In the genomic region with DNA sequence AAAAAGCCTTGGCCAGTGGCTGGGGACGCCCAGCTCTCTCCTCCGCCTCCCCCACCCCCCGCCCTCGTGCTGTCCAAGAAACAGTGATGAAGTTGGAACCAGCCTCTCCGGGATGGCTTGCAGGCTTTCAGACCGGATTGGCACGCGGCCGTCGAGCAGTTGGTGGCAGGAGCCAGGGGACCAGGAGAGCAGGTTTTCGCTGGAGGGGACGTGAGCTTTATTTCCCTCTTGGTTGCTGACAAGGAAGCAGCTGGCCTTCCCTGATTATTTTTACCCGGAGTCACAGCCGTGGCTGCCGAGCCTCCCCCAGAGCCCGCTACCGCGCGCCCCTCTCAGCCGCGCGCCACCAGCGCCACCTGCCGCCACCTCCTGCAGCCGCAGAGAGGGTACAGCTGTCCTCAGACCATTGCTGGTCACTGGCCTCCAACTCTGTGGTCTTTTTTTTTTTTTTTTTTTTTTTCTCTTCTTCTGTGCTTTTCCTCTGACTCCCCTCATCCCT, we compare ENCODE assay signal across 8 mouse cellular contexts. TPM values are rescaled to one million over a fixed set of nuclear protein-coding genes. Genes with fewer than 3 reads are reported as not detected.
A peak's percentile ranks its signal among the peaks of the same experiment; 100 is the strongest.
DNase-seq lines count a peak whose midpoint lies in the region; ATAC-seq lines count a peak whose summit lies in the region.

No protein-coding gene starts in this region.

- WGBS in intestine, embryonic 16.5 days = 0% methylated on average over 25 of the region's 25 CpGs
- under 1% methylated on average over 25 of the region's 25 CpGs for WGBS in limb, embryonic 11.5 days
- WGBS in midbrain, embryonic 13.5 days = under 1% methylated on average over 25 of the region's 25 CpGs

- H3K4me1 ChIP-seq in intestine, embryonic 16.5 days (ENCODE audit: control insufficient read depth, insufficient read depth, low read length) = no peaks in the 10 kb centered on the region
- no peaks in the 10 kb centered on the region for H3K4me1 ChIP-seq in limb, embryonic 11.5 days (ENCODE audit: control insufficient read depth, insufficient read depth, low read length)
- peaks cover 5% of the 10 kb centered on the region; the same call in 1 of the 2 replicates for H3K4me1 ChIP-seq in midbrain, embryonic 13.5 days (replicated peaks)

- peak overlapping the region; percentile 45 for H3K4me3 ChIP-seq in intestine, embryonic 16.5 days (ENCODE audit: low read length)
- H3K4me3 ChIP-seq in limb, embryonic 11.5 days (ENCODE audit: low read depth, low read length) = peak overlapping the region; percentile 26; the same call in 1 of the 2 replicates
- H3K4me3 ChIP-seq in midbrain, embryonic 13.5 days (replicated peaks) = peak overlapping the region; percentile 40

- no peaks in the 10 kb centered on the region; the same call in 1 of the 2 replicates for H3K27me3 ChIP-seq in intestine, embryonic 16.5 days (replicated peaks; ENCODE audit: control insufficient read depth, insufficient read depth, low read length)
- H3K27me3 ChIP-seq in limb, embryonic 11.5 days (ENCODE audit: control insufficient read depth, insufficient read depth, low read length) = no peaks in the 10 kb centered on the region
- peaks cover 11% of the 10 kb centered on the region; the same call in 1 of the 2 replicates for H3K27me3 ChIP-seq in midbrain, embryonic 13.5 days

- H3K27ac ChIP-seq in intestine, embryonic 16.5 days (ENCODE audit: low read length) = no peak overlapping the region
- no peak overlapping the region for H3K27ac ChIP-seq in limb, embryonic 11.5 days (replicated peaks; ENCODE audit: low read depth, low read length)
- H3K27ac ChIP-seq in midbrain, embryonic 13.5 days = peak overlapping the region; percentile 69

- peak; percentile 24 to 56 for DNase-seq in spleen, adult 18-20 months
- DNase-seq in spleen, adult 12 weeks (ENCODE audit: low spot score) = no peak
- peak; percentile 86 for DNase-seq in embryo, embryonic 10.5 days (ENCODE audit: low spot score)
- peak; percentile 75 to 82 for DNase-seq in gastrocnemius, postnatal 4 days (ENCODE audit: low spot score in 2 of 2)
- peak; percentile 89 for DNase-seq in limb, embryonic 11.5 days (ENCODE audit: low spot score)
- peak; percentile 23 to 69 for DNase-seq in spleen, postnatal 10 days (ENCODE audit: low spot score in 2 of 2)

- H3K9ac ChIP-seq in intestine, embryonic 16.5 days (ENCODE audit: low read depth, low read length) = peak overlapping the region; percentile 62
- H3K9ac ChIP-seq in limb, embryonic 11.5 days (ENCODE audit: low read length) = peak overlapping the region; percentile 50; the same call in 1 of the 2 replicates
- H3K9ac ChIP-seq in midbrain, embryonic 13.5 days (replicated peaks) = peak overlapping the region; percentile 63

- H3K4me2 ChIP-seq in intestine, embryonic 16.5 days (ENCODE audit: low read depth, low read length) = peak overlapping the region; percentile 73
- peak overlapping the region; percentile 67 for H3K4me2 ChIP-seq in limb, embryonic 11.5 days (ENCODE audit: low read depth, severe bottlenecking)
- peak overlapping the region; percentile 56 for H3K4me2 ChIP-seq in midbrain, embryonic 13.5 days (replicated peaks)

- no peaks in the 10 kb centered on the region for H3K9me3 ChIP-seq in intestine, embryonic 16.5 days (ENCODE audit: control insufficient read depth, low read length)
- no peaks in the 10 kb centered on the region for H3K9me3 ChIP-seq in limb, embryonic 11.5 days (ENCODE audit: control insufficient read depth, low read length)
- no peaks in the 10 kb centered on the region for H3K9me3 ChIP-seq in midbrain, embryonic 13.5 days

- H3K36me3 ChIP-seq in intestine, embryonic 16.5 days (ENCODE audit: control insufficient read depth, insufficient read depth, low read length) = no peaks in the 10 kb centered on the region
- H3K36me3 ChIP-seq in limb, embryonic 11.5 days (ENCODE audit: control insufficient read depth, insufficient read depth, low read length) = no peaks in the 10 kb centered on the region
- no peaks in the 10 kb centered on the region for H3K36me3 ChIP-seq in midbrain, embryonic 13.5 days

- peak; percentile 95 for ATAC-seq in intestine, embryonic 16.5 days
- peak; percentile 87; the same call in 1 of the 2 replicates for ATAC-seq in limb, embryonic 11.5 days (ENCODE audit: insufficient number of reproducible peaks, low FRiP score, low TSS enrichment, low read depth)
- peak; percentile 98 for ATAC-seq in midbrain, embryonic 13.5 days

RNA-seq across cellular contexts. Expression of a gene that starts 14.5 kb away (rescaled TPM):
- 100 to 1,000 TPM; 277 to 291 TPM for total RNA-seq in gastrocnemius, postnatal 4 days (2021)
- 214 and 234 TPM in 2 replicates for polyA plus RNA-seq in intestine, embryonic 16.5 days (2015; fragmentation: Nextera tagmentation; extraction: Ambion mirVana)
- polyA plus RNA-seq in limb, embryonic 11.5 days (2014; fragmentation: Nextera tagmentation; extraction: Ambion mirVana) = 352 and 366 TPM in 2 replicates
- polyA plus RNA-seq in midbrain, embryonic 13.5 days (2015; fragmentation: Nextera tagmentation; extraction: Ambion mirVana) = 310 and 330 TPM in 2 replicates

RNA-seq across cellular contexts. Expression of a gene that starts 56.0 kb away (rescaled TPM):
- under 1 TPM in 1 of 2 experiments, not detected in 1; 0.08 TPM for total RNA-seq in gastrocnemius, postnatal 4 days (2021)
- 0.11 and 1.3 TPM in 2 replicates for polyA plus RNA-seq in intestine, embryonic 16.5 days (2015; fragmentation: Nextera tagmentation; extraction: Ambion mirVana)
- 0.16 TPM in 1 of 2 replicates, not detected in the other for polyA plus RNA-seq in limb, embryonic 11.5 days (2014; fragmentation: Nextera tagmentation; extraction: Ambion mirVana)
- 0.77 and 1.3 TPM in 2 replicates for polyA plus RNA-seq in midbrain, embryonic 13.5 days (2015; fragmentation: Nextera tagmentation; extraction: Ambion mirVana)
